Mouse (Mus musculus) heart, postnatal 0 days (tissue): Measurements from ENCODE around the gene Eva1b. TPM values are rescaled to one million over a fixed set of nuclear protein-coding genes. Genes with fewer than 3 reads are reported as not detected.
A peak's percentile ranks its signal among the peaks of the same experiment; 100 is the strongest.

Source experiments
- ATAC-seq: fragments of 200-750 bp; cut with Nextera tagmentation; 2 replicates; pipeline ENCODE4 v1.8.0; 2017; ENCODE audit warnings: low read depth, moderate number of reproducible peaks, moderate library complexity; ENCODE audit not compliant: insufficient read depth
- DNase-seq: peaks from one replicate; pipeline ENCODE4 v3.0.0-alpha.2; 2016; ENCODE audit warnings: low spot score
- H3K27ac ChIP-seq: fragments of 300-500 bp; sonication (generic); 2 replicates; pipeline ENCODE4 v1.5.1; 2014; ENCODE audit warnings: low read depth, mild to moderate bottlenecking
- H3K27me3 ChIP-seq: fragments of 300-500 bp; sonication (generic); 2 replicates; pipeline ENCODE4 v1.6.1; 2014; ENCODE audit warnings: low read length, mixed read lengths; ENCODE audit not compliant: control insufficient read depth, insufficient read depth
- H3K36me3 ChIP-seq: fragments of 300-500 bp; sonication (generic); replicated peaks from 2 replicates; pipeline ENCODE4 v1.6.1; 2014; ENCODE audit warnings: low read length, mixed read lengths; ENCODE audit not compliant: control insufficient read depth, insufficient read depth
- H3K4me1 ChIP-seq: fragments of 300-500 bp; sonication (generic); 2 replicates; pipeline ENCODE4 v1.6.1; 2014; ENCODE audit warnings: antibody characterized with exemption; ENCODE audit not compliant: control insufficient read depth, insufficient read depth
- H3K4me2 ChIP-seq: fragments of 300-500 bp; sonication (generic); 2 replicates; pipeline ENCODE4 v1.6.1; 2014; ENCODE audit warnings: low read depth, mild to moderate bottlenecking, low read length, moderate library complexity
- H3K4me3 ChIP-seq: fragments of 300-500 bp; sonication (generic); 2 replicates; pipeline ENCODE4 v1.5.1; 2014; ENCODE audit warnings: low read depth, low read length
- H3K9ac ChIP-seq: fragments of 300-500 bp; sonication (generic); replicated peaks from 2 replicates; pipeline ENCODE4 v1.6.1; 2014; ENCODE audit warnings: low read depth, low read length, mixed read lengths
- H3K9me3 ChIP-seq: fragments of 300-500 bp; sonication (generic); replicated peaks from 2 replicates; pipeline ENCODE4 v1.6.1; 2016; ENCODE audit warnings: low read length; ENCODE audit not compliant: control insufficient read depth
- CTCF ChIP-seq: IDR thresholded peaks from 2 replicates; pipeline ENCODE4 v1.5.1; 2016; ENCODE audit warnings: antibody characterized with exemption, control low read depth, low read depth
- EP300 ChIP-seq: IDR thresholded peaks from 2 replicates; pipeline ENCODE4 v1.6.1; 2016; ENCODE audit warnings: antibody characterized with exemption, low read depth
- WGBS: fragments of 180-500 bp; shearing (Covaris S2); extraction: QIAGEN DNeasy Blood & Tissue Kit; methylation state at CpG from one replicate; pipeline ENCODE4 v1.1.7; 2014; 5-methylcytosine and 5-hydroxymethylcytosine counted together
- polyA plus RNA-seq: library from polyadenylated mRNA; unstranded; fragments of >200 nt; fragmentation: Nextera tagmentation; extraction: Ambion mirVana; gene quantifications from 2 replicates; pipeline ENCODE4 v1.2.1, GENCODE M21; 2015
- total RNA-seq: library from RNA; depleted of rRNA; stranded (reverse); fragments of >200 nt; gene quantifications from 2 replicates; pipeline ENCODE4 v1.2.3, GENCODE M21; 2014; ENCODE audit warnings: low replicate concordance

Gene Eva1b
- total and polyA plus RNA-seq, 2 experiments from 2014 or later: 26.8 to 53.1 TPM

GRCm38 (mm10) chr4:126103590-126104068, 43.9 kb upstream of the Eva1b start, which contains the start of gene Stk40:
Gene Stk40, plus strand, starts transcription at chr4:126103957.
- Histone ChIP-seq H3K9me3 (no peaks in the 10 kb centered on the region), H3K27me3 (no peaks in the 10 kb centered on the region), H3K4me1 (peaks cover 47% of the 10 kb centered on the region), H3K4me2 (peak within 1 kb of the TSS; percentile 82), H3K27ac (peak within 1 kb of the TSS; percentile 90), H3K4me3 (peak within 1 kb of the TSS; percentile 73), H3K36me3 (peaks cover 5% of the 10 kb centered on the region; the same call in 1 of the 2 replicates), H3K9ac (peak within 1 kb of the TSS; percentile 85)
- WGBS: 1% methylated on average over 29 of the region's 34 CpGs
- ATAC-seq (peak; percentile 92), DNase-seq (peak; percentile 98)
- peak; percentile 69 for TF ChIP-seq CTCF
- peak; percentile 21; the same call in 1 of the 2 replicates for TF ChIP-seq EP300

DNA sequence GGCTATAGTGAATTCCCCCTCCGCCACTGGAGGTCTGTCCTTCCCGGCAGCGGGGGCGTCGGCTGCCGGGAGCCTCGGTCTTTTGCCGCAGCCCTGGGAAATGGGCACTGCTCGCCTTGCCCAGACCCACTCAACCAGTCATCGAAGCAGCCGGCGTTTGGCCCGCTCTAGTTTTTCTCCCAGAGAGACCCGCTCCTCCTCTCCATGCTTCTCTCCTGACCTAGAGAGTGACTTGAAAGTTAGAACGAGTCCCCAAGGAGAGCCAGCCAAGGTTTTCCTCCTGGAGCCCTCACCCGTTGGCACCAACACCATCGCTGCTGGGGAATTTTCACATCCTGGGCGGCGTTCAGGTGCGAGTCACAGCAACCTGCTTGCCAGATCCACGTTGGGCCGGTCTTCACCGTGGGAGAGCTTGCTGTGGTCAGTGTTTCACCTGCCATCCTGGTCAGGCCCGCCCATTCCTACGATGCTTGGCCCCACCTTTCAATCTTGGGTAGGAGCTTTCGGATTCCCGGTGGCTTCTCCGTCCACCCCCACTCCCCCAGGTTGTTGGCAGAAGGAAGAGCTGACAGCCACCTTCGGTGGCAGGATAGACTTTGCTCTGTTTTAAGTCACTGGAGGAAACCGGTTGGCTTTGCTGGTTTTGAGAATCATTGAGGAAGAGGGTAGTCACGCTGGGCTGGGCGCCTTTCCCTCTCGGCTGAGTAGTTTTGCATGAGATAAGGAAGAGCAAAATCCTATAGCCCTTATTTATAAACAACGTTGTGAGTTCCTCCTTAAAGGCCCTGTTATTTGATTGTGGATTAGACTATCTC, 43.1 kb upstream of the Eva1b start:
- 0 out of 2 replicates have a peak, but pooled peaks have one; percentile 2 for ATAC-seq
- H3K36me3 ChIP-seq: no peaks in the 10 kb centered on the region; the same call in 1 of the 2 replicates
- H3K27ac ChIP-seq: peak overlapping the region; percentile 90
- no peaks in the 10 kb centered on the region for H3K27me3 ChIP-seq
- peak overlapping the region; percentile 73 for H3K4me3 ChIP-seq
- peak overlapping the region; percentile 82 for H3K4me2 ChIP-seq
- DNase-seq: no peak
- H3K4me1 ChIP-seq: peaks cover 48% of the 10 kb centered on the region
- H3K9me3 ChIP-seq: no peaks in the 10 kb centered on the region
- no peak for TF ChIP-seq EP300
- no peak for TF ChIP-seq CTCF
- H3K9ac ChIP-seq: peak overlapping the region; percentile 85
- 1% methylated on average over 33 of the region's 34 CpGs for WGBS

- H3K9me3 ChIP-seq: no peaks in the 10 kb centered on the region
- H3K36me3 ChIP-seq: no peaks in the 10 kb centered on the region; the same call in 1 of the 2 replicates
- H3K9ac ChIP-seq: peak overlapping the region; percentile 85; the same call in 1 of the 2 replicates
- 68% methylated on average over 7 of the region's 7 CpGs for WGBS
- ATAC-seq (no peak), DNase-seq (no peak)
- H3K4me3 ChIP-seq: peak overlapping the region; percentile 73
- peak overlapping the region; percentile 82 for H3K4me2 ChIP-seq
- H3K27me3 ChIP-seq: no peaks in the 10 kb centered on the region
- no peak overlapping the region for H3K27ac ChIP-seq
- H3K4me1 ChIP-seq: peaks cover 49% of the 10 kb centered on the region
- TF ChIP-seq CTCF: no peak
- TF ChIP-seq EP300: no peak
Observed at GRCm38 (mm10) chr4:126105131-126105783, 42.3 kb upstream of the Eva1b start.

GRCm38 (mm10) chr4:126108061-126108740, 39.3 kb upstream of the Eva1b start:
- H3K9me3 ChIP-seq: no peaks in the 10 kb centered on the region
- H3K4me1 ChIP-seq: peaks cover 58% of the 10 kb centered on the region
- DNase-seq (no peak), ATAC-seq (no peak)
- no peaks in the 10 kb centered on the region for H3K27me3 ChIP-seq
- 49% methylated on average over 8 of the region's 8 CpGs for WGBS
- peak overlapping the region; percentile 41 for H3K4me2 ChIP-seq
- no peak for TF ChIP-seq EP300
- TF ChIP-seq CTCF: no peak
- H3K9ac ChIP-seq: no peak overlapping the region; the same call in 1 of the 2 replicates
- H3K27ac ChIP-seq: peak overlapping the region; percentile 95
- H3K36me3 ChIP-seq: no peaks in the 10 kb centered on the region
- no peak overlapping the region for H3K4me3 ChIP-seq
